12 mouse cellular contexts compared by ENCODE assay signal in genomic region chr10:60615898-60616297, GRCm38 (mm10).
DNase-seq lines count a peak whose midpoint lies in the region; ATAC-seq and TF ChIP-seq lines count a peak whose summit lies in the region.
"Had no signal": no experiment of that assay in that cellular context is flagged by ENCODE, and none has a peak within 500 bp of the region (broad histone marks: within the 10 kb centered on the region; RNA-seq: fewer than 3 reads in every experiment).

No protein-coding gene starts in this region.

- DNase-seq in CD4-positive, CD25-positive, alpha-beta regulatory T cell, adult 2 months (ENCODE audit: low read depth, low spot score) = peak; percentile 34
- DNase-seq in layer of hippocampus, adult 2 months (ENCODE audit: low spot score in 2 of 2) = no peak
- DNase-seq in layer of hippocampus, postnatal 14 days (ENCODE audit: low spot score in 2 of 2) = no peak
- DNase-seq in ZHBTc4 (ENCODE audit: low read depth, low spot score) = peak; percentile 52
- DNase-seq in naive thymus-derived CD4-positive, alpha-beta T cell, adult 2 months (ENCODE audit: low read depth) = peak; percentile 18
- DNase-seq in spleen, postnatal 10 days (ENCODE audit: low spot score in 2 of 2) = no peak
- DNase-seq in hindbrain, embryonic 11.5 days (ENCODE audit: low spot score) = no peak
- DNase-seq: cerebellum, postnatal 25 days had no signal

- H3K9ac ChIP-seq in hindbrain, embryonic 11.5 days (ENCODE audit: low read depth, low read length) = no peak overlapping the region
- H3K9ac ChIP-seq: limb, embryonic 15.5 days had no signal

- no peaks in the 10 kb centered on the region for H3K9me3 ChIP-seq in hindbrain, embryonic 11.5 days (ENCODE audit: control insufficient read depth, low read length)
- H3K9me3 ChIP-seq: limb, embryonic 15.5 days had no signal

- no peaks in the 10 kb centered on the region for H3K36me3 ChIP-seq in hindbrain, embryonic 11.5 days (ENCODE audit: control insufficient read depth, insufficient read depth, low read length)
- H3K36me3 ChIP-seq: limb, embryonic 15.5 days had no signal

- H3K4me1 ChIP-seq in hindbrain, embryonic 11.5 days (replicated peaks; ENCODE audit: control insufficient read depth, insufficient read depth, low read length) = no peaks in the 10 kb centered on the region
- H3K4me1 ChIP-seq: limb, embryonic 15.5 days had no signal

- H3K27me3 ChIP-seq in hindbrain, embryonic 11.5 days (ENCODE audit: control insufficient read depth, insufficient read depth, low read length) = no peaks in the 10 kb centered on the region; the same call in 1 of the 2 replicates
- H3K27me3 ChIP-seq: limb, embryonic 15.5 days had no signal

- no peak overlapping the region for H3K27ac ChIP-seq in layer of hippocampus, adult 2 months
- no peak overlapping the region for H3K27ac ChIP-seq in hindbrain, embryonic 11.5 days (ENCODE audit: low read depth, low read length)
- H3K27ac ChIP-seq: limb, embryonic 15.5 days had no signal

- peak; percentile 40 for TF ChIP-seq CTCF in layer of hippocampus, adult 2 months (conservative IDR thresholded peaks at IDR 0.05)

- no peak overlapping the region for H3K4me3 ChIP-seq in layer of hippocampus, adult 2 months
- H3K4me3 ChIP-seq in hindbrain, embryonic 11.5 days (ENCODE audit: low read depth, low read length) = no peak overlapping the region
- H3K4me3 ChIP-seq: limb, embryonic 15.5 days had no signal

- 80% methylated on average over 5 of the region's 5 CpGs for WGBS in hindbrain, embryonic 11.5 days

- H3K4me2 ChIP-seq in hindbrain, embryonic 11.5 days (replicated peaks; ENCODE audit: low read depth, low read length) = no peak overlapping the region
- H3K4me2 ChIP-seq: limb, embryonic 15.5 days; midbrain, embryonic 11.5 days had no signal

- ATAC-seq in CD4-positive, CD25-positive, alpha-beta regulatory T cell, adult 4 months = no peak
- no peak for ATAC-seq in hindbrain, embryonic 11.5 days (ENCODE audit: low FRiP score)
- ATAC-seq: hindbrain, embryonic 16.5 days had no signal

Comparison
In these comparisons a context has a peak if more than half of its experiments do, and no peak if none do; other contexts are left out.
1. DNase-seq: peak in CD4-positive, CD25-positive, alpha-beta regulatory T cell, adult 2 months (single experiment), ZHBTc4 (single experiment) and naive thymus-derived CD4-positive, alpha-beta T cell, adult 2 months (single experiment); none in layer of hippocampus, adult 2 months (0 of 2), layer of hippocampus, postnatal 14 days (0 of 2), spleen, postnatal 10 days (0 of 2) and hindbrain, embryonic 11.5 days (single experiment).